Mouse (Mus musculus) gonadal fat pad, adult 2 months (tissue): ENCODE measurements around the gene Syngr3. TPM values are rescaled to one million over a fixed set of nuclear protein-coding genes. Genes with fewer than 3 reads are reported as not detected.
"Not testable (repeated sequence)": the region's sequence is repeated elsewhere in the genome, so short reads cannot be mapped to it uniquely, and the experiment has no call there.

Source experiments
- DNase-seq: peaks from one replicate; pipeline ENCODE4 v3.0.0-alpha.2; 2012; ENCODE audit warnings: low read depth
- polyA plus RNA-seq: library from polyadenylated mRNA; depleted of rRNA; stranded (reverse); fragments of >200 nt; gene quantifications from 2 replicates; pipeline ENCODE4 v1.2.3, GENCODE M21; 2012; rRNA removed

The Syngr3 gene
- 0.18 and 0.23 TPM in 2 replicates for polyA plus RNA-seq

- DNase-seq = no peak
These were observed at the start of gene Syngr3 for GRCm38 (mm10) chr17:24689251-24690081. Gene Syngr3, minus strand, starts transcription at chr17:24689955.

GRCm38 (mm10) chr17:24738238-24738637, 48.5 kb upstream of the Syngr3 start:
- DNase-seq = no peak

GRCm38 (mm10) chr17:24737135-24737810, 47.5 kb upstream of the Syngr3 start:
- DNase-seq = no peak

- peak; percentile 89 for DNase-seq
These were observed 46.7 kb upstream of the Syngr3 start, which contains the start of gene Msrb1 for GRCm38 (mm10) chr17:24736330-24737051. Gene Msrb1, plus strand, starts transcription at chr17:24736642.

- DNase-seq = no peak
These were observed 45.7 kb upstream of the Syngr3 start for GRCm38 (mm10) chr17:24735446-24735845.

- no peak for DNase-seq
These were observed 44.8 kb upstream of the Syngr3 start for GRCm38 (mm10) chr17:24734513-24734912.

- DNase-seq = no peak
These were observed 43.8 kb upstream of the Syngr3 start for GRCm38 (mm10) chr17:24733434-24734050.

GRCm38 (mm10) chr17:24732233-24732935, 42.6 kb upstream of the Syngr3 start:
- DNase-seq = no peak

GRCm38 (mm10) chr17:24730787-24731186, 41.0 kb upstream of the Syngr3 start:
- DNase-seq = no peak

- DNase-seq = no peak
These were observed 39.3 kb upstream of the Syngr3 start for GRCm38 (mm10) chr17:24729067-24729466.

GRCm38 (mm10) chr17:24728184-24728583, 38.4 kb upstream of the Syngr3 start:
- DNase-seq = no peak

- no peak for DNase-seq
These were observed 37.9 kb upstream of the Syngr3 start, which contains the start of gene Rpl3l for GRCm38 (mm10) chr17:24727618-24728017. Gene Rpl3l, plus strand, starts transcription at chr17:24727820.

GRCm38 (mm10) chr17:24725637-24726390, 36.1 kb upstream of the Syngr3 start:
- no peak for DNase-seq

GRCm38 (mm10) chr17:24724184-24724583, 34.4 kb upstream of the Syngr3 start, which contains the start of gene Ndufb10:
Gene Ndufb10, minus strand, starts transcription at chr17:24724478.
- DNase-seq = no peak

- DNase-seq = no peak
These were observed 34.1 kb upstream of the Syngr3 start for GRCm38 (mm10) chr17:24723881-24724180.

- DNase-seq = no peak
These were observed 33.5 kb upstream of the Syngr3 start for GRCm38 (mm10) chr17:24723122-24723880.

GRCm38 (mm10) chr17:24722220-24722924, 32.6 kb upstream of the Syngr3 start:
- no peak for DNase-seq

GRCm38 (mm10) chr17:24721383-24721955, 31.7 kb upstream of the Syngr3 start:
- not testable (repeated sequence) for DNase-seq

- not testable (repeated sequence) for DNase-seq
These were observed 30.9 kb upstream of the Syngr3 start for GRCm38 (mm10) chr17:24720616-24721015.
